Mouse (Mus musculus) gonadal fat pad, adult 2 months (tissue): Measurements from ENCODE around the gene Slc2a13. TPM values are rescaled to one million over a fixed set of nuclear protein-coding genes. Genes with fewer than 3 reads are reported as not detected.

Source experiments
- DNase-seq: peaks from one replicate; pipeline ENCODE4 v3.0.0-alpha.2; 2012; ENCODE audit warnings: low read depth
- polyA plus RNA-seq: library from polyadenylated mRNA; depleted of rRNA; stranded (reverse); fragments of >200 nt; gene quantifications from 2 replicates; pipeline ENCODE4 v1.2.3, GENCODE M21; 2012

Gene Slc2a13
- polyA plus RNA-seq, 1 experiment = 1.8 TPM

DNA sequence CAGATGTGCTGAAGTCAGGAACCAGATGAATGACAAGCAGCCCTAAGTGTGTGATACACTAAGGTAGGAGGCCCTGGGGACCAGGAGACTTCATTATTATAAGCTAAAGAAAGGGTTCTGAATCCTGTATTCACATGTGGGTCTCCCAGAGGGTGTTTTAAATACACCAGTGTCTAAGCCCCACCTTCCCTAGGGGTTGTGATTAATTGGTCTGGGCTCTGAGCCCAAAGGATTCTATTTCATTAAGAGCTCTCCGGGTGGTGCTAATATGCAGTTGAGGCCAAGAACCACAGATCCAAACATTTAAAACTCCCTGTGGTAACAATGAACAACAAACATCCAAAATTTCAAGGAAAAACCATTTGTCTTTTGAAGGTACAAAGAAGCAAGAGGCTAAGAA is 70.4 kb downstream of the Slc2a13 start:
- no peak for DNase-seq

DNA sequence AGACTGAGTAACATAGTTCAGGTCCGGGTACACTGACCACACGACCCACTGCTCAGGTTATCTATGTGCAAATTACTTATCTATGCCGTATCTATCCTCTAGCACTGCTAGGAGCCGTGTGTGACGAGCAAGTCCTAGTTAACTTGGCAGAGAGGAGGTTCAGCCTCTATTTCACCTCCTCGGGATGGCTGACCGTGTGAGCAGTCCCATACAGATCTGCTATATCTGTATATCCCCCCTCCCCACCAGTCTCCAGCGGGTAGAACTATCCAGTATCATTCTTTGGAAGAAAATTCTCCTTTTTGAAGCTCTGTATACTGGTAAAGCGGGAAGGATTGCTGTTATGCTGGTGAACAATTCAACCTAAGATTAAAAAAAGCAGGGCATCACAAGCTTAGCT is 70.8 kb downstream of the Slc2a13 start:
- DNase-seq = no peak

DNA sequence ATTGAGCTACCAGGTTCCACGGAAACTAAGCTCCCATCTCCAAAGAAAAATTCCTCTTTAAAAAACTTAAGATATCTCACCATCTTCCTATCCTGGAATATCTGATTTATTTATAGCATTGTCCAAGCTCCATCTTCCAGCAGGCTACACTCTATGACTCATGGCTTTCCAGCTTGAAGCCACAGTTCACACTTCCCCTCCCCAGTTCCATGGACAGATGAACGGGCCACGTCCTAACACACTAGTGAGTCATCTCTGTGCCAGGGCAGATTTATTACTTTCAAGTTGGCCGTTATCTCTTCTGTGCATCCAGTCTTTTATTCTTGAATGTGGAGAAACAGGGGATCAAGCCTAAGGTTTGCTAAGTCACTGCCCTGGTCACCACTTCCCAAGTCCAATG is 78.0 kb downstream of the Slc2a13 start:
- no peak for DNase-seq

DNA sequence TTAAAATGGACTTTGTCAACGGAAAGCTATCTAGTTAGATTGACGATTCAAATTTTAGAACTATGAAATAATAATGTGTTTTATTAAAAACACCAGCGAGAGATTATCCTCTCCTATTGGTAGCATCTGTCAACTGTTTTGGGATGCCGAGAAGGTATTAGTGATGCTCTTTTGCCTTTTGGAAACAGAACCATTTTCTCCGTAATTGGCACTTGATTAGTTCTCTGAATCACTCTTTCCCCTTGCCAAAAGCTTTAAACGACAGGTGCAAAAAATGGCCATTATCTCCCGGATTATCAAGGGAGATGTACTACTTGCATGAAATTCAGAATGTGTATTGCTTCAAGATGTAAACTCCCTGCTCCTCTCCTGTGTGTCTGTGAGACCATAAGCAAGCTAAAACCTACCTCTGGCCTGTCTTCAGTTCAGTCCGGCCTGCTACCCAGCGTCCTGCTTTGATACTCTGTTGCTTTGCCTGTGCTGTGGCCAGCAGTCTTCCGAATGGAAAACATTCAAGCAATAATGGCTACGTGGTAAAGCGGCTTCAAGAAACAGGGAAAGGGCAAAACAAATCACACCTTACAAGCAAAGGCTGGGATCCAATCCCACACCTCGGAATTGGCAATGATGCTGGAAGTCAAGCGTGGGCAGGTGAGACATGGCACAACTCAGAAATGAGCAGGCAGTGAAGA is 93.0 kb downstream of the Slc2a13 start:
- no peak for DNase-seq

DNA sequence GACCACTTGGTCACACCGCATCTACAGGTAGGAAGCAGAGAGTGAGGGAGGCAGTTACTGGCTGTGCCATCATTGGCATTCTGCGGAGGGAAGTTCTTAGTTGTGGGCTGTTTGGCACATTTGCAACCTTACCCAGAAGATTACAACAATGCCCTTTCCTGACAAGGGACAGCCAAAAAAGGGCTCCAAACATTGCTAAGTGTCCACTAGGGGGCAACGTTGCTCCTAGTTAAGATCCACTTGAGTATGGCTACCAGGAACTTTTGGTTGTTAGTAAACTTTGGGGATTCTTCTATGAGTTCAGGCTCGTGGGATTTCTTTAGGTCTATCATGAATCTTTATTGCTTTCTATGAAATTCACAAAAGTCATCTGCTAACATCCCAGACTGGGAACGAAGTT is 95.3 kb downstream of the Slc2a13 start:
- no peak for DNase-seq

DNA sequence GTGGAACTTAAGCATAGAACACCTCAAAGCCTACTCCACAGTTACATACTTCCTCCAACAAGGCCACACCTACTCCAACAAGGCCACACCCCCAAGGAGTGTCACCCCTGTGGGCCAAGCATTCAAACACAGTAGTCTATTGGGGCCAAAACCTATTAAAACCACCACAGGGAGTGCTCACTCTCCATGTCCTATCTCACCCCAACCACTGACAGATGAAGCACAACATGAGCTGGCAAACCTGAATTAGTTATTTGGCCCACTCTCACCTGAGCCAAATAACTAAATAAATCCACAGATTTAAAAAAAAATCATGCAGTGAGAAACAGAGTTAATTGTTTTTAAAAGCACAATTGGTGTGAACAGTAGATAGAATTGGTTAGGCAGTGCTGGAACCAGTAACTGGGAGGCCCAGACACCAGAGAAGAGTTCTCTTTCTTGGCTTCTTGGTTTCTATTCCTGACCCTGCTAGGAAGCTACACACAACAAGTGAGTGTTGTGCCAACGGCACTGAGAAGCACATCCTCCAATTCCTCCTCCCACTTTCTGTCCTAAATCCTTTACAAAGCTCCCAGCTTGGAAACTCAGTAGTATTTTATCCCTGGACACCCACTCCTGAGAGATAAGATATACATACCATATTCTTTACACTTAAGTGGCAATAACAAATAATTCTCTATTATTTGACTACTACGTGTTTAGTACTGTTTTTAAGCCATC is 99.2 kb downstream of the Slc2a13 start:
- no peak for DNase-seq

DNA sequence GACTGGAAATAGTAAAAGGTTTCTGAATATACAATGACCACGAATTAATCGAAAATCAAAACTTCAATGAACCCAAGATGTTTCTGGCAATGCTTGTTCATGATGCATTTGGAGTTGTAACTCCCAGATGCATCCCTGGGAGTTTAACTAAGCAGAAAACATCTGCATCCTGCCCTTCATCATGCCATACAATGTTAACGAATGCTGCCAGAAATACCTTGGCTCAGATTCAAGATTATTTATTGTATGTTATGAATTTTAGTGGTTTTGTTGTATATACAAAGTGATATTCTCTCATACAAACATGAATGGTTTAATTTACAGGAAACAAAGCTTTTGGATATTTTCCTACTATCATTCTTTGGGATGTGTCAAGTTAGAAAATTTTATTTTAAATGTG is 107.7 kb downstream of the Slc2a13 start:
- no peak for DNase-seq

DNA sequence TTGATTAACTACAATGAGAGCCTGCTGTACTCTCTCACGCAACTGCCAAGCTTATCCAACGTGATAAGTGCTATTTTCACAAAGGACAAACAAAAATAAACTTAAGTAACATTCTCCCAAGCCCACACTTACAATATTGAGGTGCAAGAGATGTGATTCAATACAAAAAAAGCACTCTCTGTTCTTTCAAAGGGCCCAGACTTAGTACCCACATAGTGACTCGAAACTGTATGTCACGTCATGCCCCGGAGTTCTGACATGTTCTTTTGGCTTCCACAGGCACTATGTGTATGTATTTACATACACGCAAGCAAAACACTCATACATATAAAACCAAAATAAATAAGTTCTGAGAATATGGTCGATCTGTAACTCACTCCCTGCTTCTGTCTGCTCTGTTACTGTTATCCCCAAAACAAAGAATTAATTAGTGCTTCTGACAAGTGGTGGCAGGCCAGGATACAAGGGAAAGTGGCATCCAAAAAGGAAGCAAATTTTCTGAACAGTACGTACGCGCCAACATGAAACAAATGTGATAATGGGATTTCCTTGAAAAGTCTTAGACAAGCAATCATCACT is 109.1 kb downstream of the Slc2a13 start:
- no peak for DNase-seq

DNA sequence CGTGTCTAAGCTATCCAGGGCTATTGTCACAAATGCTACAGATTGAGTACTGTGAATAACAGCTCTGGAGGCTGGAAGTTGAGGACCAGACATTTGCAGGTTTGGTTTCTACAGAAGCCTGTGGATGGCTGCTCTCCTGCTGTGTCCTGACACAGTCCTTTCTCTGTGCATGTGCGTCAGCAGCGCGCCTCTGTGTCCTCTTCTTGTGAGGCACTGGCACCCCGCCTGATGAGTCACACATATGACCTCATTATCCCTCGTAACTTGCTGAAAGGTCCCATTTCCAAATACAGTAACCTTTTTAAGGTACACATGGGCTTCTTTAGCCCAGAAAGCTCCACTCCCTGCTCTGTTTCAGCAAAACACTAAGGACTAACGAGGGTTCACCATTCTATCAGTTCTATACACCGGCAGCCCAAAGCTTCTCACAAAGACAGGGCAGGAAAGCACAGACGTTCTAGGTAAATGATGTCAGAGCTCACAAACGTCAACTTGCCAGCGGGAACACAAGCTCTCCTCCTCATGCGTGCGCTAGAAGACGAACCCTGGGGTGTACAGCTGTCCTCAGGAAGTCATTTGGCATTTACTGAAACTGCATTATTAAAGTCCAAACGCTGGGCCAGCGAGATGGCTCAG is 109.9 kb downstream of the Slc2a13 start:
- no peak for DNase-seq

DNA sequence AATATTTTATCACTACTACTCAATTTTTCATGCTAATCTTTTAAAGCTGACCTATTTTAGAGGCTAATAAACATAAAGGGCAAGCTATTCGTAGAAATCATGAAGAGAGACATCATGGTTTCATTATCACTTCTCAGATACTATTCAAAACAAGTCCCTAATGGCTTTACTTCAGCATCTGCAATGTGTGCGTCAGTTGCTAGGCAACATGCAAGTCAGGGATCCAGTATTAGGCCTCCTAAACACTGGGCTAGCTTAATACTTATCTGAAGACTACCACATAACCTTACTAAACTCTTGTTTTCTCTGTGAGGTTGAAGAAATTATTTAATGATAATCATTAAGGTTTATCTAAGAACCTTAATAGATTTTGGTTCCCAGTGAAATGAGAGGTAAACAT is 111.1 kb downstream of the Slc2a13 start:
- DNase-seq = no peak

DNA sequence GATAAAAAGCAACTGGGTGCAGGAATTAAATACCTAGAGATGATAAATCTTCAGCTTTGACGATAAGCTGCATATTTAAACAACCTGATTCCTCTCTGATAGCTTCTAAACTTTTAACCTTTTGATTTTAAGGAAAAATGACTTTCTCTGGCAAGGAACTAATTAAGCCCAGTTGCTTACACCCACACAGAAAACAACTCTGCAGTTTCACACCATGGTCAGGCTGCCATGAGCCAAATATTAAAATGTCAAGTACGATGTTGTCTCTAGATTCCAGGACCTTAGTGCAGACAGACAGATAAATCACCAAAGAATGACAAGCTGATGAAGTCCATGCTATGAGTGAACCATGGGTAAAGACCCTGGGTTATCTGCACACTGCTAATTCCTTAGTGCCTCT is 115.9 kb downstream of the Slc2a13 start:
- no peak for DNase-seq

DNA sequence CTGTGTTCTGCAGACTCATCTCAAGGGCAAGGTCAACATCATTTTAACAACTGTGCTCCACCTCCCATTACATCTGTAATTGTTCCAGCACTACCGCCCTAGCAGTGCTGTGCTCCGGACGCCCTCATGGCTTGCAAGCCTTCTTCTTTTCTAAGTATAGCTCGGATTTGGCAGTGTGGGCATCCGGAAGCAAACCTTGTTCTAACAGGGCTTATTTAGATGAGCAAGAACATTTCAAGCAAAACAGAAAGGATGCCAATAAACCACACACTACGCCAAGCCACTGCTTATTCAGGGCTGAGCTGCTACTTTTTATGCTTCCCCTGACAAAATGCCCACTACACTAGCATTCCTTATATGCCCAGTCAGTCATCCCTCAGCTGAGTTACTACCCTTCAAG is 127.7 kb downstream of the Slc2a13 start:
- DNase-seq = no peak

DNA sequence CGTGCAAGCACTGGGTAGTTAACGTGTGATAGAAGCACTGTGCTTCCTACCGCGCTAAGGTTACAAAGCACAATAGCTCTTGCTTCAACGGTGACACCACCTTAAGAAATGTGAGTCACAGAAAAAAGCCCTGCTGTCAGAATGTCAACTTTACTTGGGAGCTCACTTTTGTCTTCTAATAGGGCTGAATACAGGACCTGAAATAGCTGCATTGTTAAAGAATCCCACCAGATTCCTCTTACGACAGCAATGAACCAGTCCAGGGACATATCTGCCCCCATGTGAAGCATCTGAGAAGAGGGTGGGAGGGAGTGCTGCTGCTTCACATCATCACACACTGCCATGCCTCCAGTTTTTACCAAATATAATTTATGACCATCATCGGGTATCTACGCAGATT is 129.6 kb downstream of the Slc2a13 start:
- no peak for DNase-seq

DNA sequence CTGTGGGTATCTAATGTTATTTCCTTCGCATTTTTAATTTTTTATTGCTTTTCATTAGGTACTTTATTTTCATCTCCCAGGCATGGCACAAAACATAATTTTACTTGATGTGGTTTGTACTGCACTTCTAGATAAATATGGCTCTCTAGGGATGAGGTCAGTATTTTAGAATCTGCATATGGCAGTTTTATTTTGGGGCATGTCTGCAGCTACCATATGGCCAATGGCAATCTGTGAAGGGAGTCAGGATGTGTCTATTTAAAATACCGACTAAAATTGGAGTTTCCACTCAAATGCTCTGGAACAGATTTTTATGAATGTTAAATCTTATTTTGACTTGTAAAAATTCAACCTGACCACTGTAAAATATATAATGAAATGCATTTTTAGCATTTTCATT is 133.2 kb downstream of the Slc2a13 start:
- no peak for DNase-seq

DNA sequence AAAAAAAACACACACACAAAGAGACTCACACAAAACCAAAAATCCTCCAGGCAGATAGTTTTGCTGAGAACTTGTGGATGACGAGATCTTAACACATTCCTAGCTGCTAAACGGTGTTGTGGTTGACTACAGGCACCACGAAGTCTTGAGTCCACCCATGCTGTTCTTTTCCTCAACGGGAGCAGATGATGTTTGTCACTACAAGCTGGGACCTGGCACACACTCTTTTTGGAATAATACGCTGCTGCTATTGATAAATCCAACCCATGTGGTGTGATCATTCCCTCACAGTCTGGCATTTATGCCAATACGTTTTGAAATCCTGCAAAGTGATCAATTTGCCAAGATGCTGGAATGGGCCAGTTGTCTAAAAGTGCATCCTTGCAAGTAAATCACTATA is 147.6 kb downstream of the Slc2a13 start:
- no peak for DNase-seq

DNA sequence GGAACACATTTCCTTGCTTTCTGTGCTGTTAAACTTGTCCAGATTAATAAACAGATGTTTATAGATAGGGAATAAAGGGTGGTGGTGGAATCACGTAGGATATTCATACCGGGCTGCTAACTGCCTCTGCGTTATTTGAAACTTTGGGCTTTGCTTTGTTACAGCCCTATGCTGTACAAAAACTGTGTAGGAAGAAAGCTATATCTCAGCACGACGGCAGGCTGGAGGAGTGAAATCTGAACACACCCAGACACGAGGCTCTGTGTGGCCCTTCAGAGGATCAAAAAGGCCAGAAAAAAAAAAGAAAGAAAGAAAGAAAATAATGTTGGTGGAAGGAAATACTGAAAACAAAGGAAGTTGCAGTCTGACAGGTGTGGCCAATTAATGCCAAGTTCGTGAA is 166.1 kb downstream of the Slc2a13 start:
- no peak for DNase-seq

DNA sequence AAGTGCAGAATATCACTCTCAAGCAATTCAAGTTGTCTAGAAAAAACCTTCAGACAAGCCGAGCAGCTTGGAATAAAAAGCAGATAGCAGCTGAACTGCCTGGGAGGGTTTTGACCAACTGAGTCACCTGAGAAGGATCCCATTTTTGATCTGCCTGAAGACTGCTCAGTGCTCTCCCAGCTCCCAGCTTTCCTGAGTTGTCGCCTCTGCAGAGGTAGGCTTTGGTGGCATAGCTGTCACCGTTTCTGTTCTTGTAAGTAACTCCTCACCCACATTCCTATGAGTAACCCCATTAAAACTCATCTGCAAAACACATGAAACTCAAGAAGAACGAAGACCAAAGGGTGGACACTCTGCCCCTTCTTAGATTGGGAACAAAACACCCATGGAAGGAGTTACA is 177.9 kb downstream of the Slc2a13 start:
- no peak for DNase-seq

DNA sequence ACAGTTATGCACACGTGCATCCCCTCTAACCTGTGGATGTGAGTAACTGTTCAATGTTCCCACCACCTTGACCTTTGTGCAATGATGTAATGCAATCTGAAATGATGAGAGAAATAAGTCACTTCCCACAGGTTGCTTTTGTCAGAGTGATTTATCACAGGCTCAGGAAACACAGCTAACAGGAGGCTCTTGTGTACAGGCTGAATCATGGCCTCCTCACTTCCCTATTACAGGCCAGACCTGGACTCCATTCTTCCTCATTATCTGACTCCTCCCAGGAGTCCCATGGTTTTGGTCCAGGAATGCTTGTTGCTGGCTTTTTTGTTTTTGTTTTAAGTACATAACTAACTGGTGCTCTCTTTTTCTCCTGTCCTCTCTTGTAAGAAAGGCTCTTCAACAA is 189.4 kb downstream of the Slc2a13 start:
- DNase-seq = no peak

DNA sequence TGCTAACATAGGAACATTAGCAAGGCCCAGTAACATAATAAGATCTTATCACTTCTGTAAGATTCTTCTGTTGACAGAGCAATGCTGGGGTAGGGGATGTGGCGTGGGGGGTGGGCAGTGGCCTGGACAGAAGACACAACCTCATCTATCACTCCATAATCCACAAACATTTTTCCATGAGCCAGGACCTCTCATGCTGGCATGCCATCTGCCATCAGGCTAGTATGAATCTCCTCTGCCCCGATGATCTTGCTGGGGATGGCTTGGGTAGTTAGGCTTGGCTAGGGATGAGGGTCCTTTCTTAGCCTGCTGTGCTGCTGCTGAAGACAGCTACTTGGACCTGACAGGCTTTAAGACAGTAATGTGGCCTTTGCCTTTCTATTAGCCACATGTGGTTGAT is 190.5 kb downstream of the Slc2a13 start:
- no peak for DNase-seq

DNA sequence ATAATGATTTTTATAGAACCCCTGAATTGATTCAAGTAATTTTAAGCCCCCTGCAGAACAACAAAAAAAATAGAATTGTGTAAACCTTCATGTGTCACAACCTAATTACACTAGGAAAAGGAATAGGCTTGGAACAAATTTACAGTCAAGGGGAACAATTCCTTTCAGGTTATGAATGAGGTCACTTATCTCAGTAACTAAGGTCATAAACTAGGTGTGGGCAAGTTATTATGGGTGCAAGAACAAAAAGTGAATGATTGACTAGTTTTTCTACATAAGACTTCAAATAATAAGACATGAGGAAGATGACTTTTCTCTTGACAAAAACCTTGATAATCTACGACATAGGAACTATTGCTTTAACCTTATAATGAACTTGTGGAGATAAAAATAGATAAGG is 191.2 kb downstream of the Slc2a13 start:
- no peak for DNase-seq

DNA sequence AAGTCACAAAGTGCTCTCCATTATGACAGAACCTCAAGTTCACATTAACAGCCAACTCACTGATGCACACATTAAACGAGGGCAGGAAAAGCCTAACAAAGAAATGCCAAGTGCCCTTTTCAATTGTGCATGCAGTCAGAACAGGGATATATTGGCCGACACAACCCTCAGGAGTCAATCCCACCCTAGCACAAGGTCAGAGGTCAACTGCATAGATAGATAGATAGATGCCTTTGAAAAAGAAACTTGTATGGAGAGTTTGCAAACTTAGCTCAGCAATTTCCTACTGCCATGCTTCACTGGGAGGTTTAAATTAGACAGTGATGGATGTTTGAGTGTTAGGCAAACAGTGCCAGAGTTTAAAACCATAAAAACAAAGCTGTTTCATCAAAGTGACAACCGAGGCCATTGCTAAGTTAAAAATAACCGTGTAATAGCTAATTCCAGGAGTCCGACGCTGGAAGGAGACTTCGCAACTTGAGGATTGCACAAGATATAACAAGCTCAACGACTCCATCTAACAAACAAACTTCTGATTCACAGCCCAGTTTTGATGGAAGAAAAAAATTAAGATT is 194.2 kb downstream of the Slc2a13 start:
- DNase-seq = no peak

DNA sequence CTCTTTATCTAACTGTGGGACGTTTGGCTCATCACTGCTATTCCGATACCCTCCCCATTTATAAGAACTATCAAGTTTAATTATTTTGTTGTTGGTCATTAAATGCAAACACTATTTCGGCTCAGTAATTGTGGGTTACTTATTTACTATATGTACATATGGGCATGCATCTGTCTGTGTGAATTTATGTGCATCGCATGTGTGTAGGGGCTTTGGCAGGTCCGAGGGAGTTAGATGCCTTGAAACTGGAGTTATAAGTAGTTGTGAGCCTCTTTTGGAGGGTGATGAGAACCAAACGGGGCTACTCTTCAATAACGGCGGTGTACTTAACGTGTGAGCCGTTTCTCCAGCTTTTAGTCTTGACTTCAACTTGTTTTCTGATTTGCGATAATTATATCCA is 195.5 kb downstream of the Slc2a13 start:
- no peak for DNase-seq

DNA sequence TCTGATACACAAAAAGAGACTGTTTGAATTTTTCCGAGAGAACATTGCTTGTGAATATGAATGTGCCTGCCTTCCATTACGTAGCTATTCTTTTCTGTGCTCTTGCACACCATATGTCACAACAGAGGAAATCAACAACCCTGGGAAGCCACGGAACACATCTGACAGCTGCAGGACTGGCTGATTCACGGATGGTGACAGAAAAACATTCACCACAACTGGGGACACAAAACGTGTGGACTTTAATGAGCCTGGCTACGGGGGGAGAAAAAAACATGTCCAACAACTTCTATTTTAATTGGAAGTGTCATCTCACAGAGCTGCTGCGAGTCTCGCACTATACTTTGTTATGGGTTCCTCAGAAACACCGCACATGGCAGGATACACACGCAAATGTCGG is 196.0 kb downstream of the Slc2a13 start:
- no peak for DNase-seq
